Mouse (Mus musculus): ENCODE results near the gene Kif1a. TPM values are rescaled to one million over a fixed set of nuclear protein-coding genes. Genes with fewer than 3 reads are reported as not detected.

Kif1a gene
- 15.2 and 18.3 TPM in 2 replicates for polyA plus RNA-seq (2015; fragmentation: Nextera tagmentation; extraction: Ambion mirVana)

- peaks cover 39% of the 10 kb centered on the region for H3K27me3 ChIP-seq (replicated peaks)
- H3K9ac ChIP-seq = peak within 1 kb of the TSS; percentile 32; the same call in 1 of the 2 replicates
- peak; percentile 38; the same call in 1 of the 2 replicates for ATAC-seq (ENCODE audit: insufficient read depth, low FRiP score, low read depth)
- H3K4me2 ChIP-seq = peak within 1 kb of the TSS; percentile 95
- H3K4me3 ChIP-seq (replicated peaks) = peak within 1 kb of the TSS; percentile 50
- H3K9me3 ChIP-seq = no peaks in the 10 kb centered on the region
- H3K4me1 ChIP-seq = peaks cover 18% of the 10 kb centered on the region
- no peak within 1 kb of the TSS for H3K27ac ChIP-seq
- no peaks in the 10 kb centered on the region for H3K36me3 ChIP-seq
- WGBS = 1% methylated on average over 39 of the region's 39 CpGs
Measured at GRCm38 (mm10) chr1:93101571-93102061, at the start of gene Kif1a. TSS of gene Kif1a (minus strand) at chr1:93101951.

GRCm38 (mm10) chr1:93150907-93151661 lies 49.3 kb upstream of the Kif1a start:
- ATAC-seq (ENCODE audit: insufficient read depth, low FRiP score, low read depth) = no peak

GRCm38 (mm10) chr1:93144176-93144575 lies 42.4 kb upstream of the Kif1a start:
- Histone ChIP-seq H3K9me3 (no peaks in the 10 kb centered on the region), H3K4me1 (no peaks in the 10 kb centered on the region), H3K9ac (no peak overlapping the region), H3K4me3 (replicated peaks) (no peak overlapping the region), H3K27me3 (replicated peaks) (no peaks in the 10 kb centered on the region), H3K36me3 (no peaks in the 10 kb centered on the region), H3K27ac (no peak overlapping the region), H3K4me2 (no peak overlapping the region)
- WGBS = 79% methylated on average over 9 of the region's 9 CpGs
- no peak for ATAC-seq (ENCODE audit: insufficient read depth, low FRiP score, low read depth)

More at GRCm38 (mm10) chr1:93150907-93151661, 49.3 kb upstream of the Kif1a start:
- WGBS = 60% methylated on average over 2 of the region's 2 CpGs
- Histone ChIP-seq H3K4me1 (no peaks in the 10 kb centered on the region), H3K27me3 (replicated peaks) (no peaks in the 10 kb centered on the region), H3K9me3 (no peaks in the 10 kb centered on the region), H3K9ac (no peak overlapping the region), H3K4me2 (no peak overlapping the region), H3K36me3 (no peaks in the 10 kb centered on the region), H3K27ac (no peak overlapping the region), H3K4me3 (replicated peaks) (no peak overlapping the region)

GRCm38 (mm10) chr1:93142871-93143270 lies 41.1 kb upstream of the Kif1a start:
- H3K36me3 ChIP-seq = no peaks in the 10 kb centered on the region
- no peaks in the 10 kb centered on the region for H3K4me1 ChIP-seq
- H3K4me2 ChIP-seq = no peak overlapping the region
- no peaks in the 10 kb centered on the region for H3K27me3 ChIP-seq (replicated peaks)
- H3K9ac ChIP-seq = no peak overlapping the region
- no peak overlapping the region for H3K27ac ChIP-seq
- ATAC-seq (ENCODE audit: insufficient read depth, low FRiP score, low read depth) = no peak
- no peak overlapping the region for H3K4me3 ChIP-seq (replicated peaks)
- 88% methylated on average over 1 of the region's 1 CpGs for WGBS
- H3K9me3 ChIP-seq = no peaks in the 10 kb centered on the region

GRCm38 (mm10) chr1:93139713-93140112 lies 38.0 kb upstream of the Kif1a start:
- no peaks in the 10 kb centered on the region for H3K4me1 ChIP-seq
- ATAC-seq (ENCODE audit: insufficient read depth, low FRiP score, low read depth) = no peak
- H3K27ac ChIP-seq = no peak overlapping the region
- no peak overlapping the region for H3K9ac ChIP-seq
- no peak overlapping the region for H3K4me2 ChIP-seq
- no peaks in the 10 kb centered on the region for H3K27me3 ChIP-seq (replicated peaks)
- WGBS = 74% methylated on average over 7 of the region's 7 CpGs
- no peaks in the 10 kb centered on the region for H3K36me3 ChIP-seq
- no peaks in the 10 kb centered on the region for H3K9me3 ChIP-seq
- no peak overlapping the region for H3K4me3 ChIP-seq (replicated peaks)

GRCm38 (mm10) chr1:93138534-93138933 lies 36.8 kb upstream of the Kif1a start:
- peak; percentile 65 for ATAC-seq (ENCODE audit: insufficient read depth, low FRiP score, low read depth)
- Histone ChIP-seq H3K27ac (no peak overlapping the region), H3K36me3 (no peaks in the 10 kb centered on the region), H3K4me2 (no peak overlapping the region), H3K9ac (no peak overlapping the region), H3K9me3 (no peaks in the 10 kb centered on the region), H3K4me1 (no peaks in the 10 kb centered on the region), H3K27me3 (replicated peaks) (no peaks in the 10 kb centered on the region), H3K4me3 (replicated peaks) (no peak overlapping the region)
- whole genome bisulfite sequencing = 63% methylated on average over 6 of the region's 6 CpGs

GRCm38 (mm10) chr1:93135036-93135526 lies 33.3 kb upstream of the Kif1a start, which contains the start of gene Agxt:
TSS of gene Agxt (plus strand) at chr1:93135240.
- H3K4me3 ChIP-seq (replicated peaks) = no peak within 1 kb of the TSS
- no peaks in the 10 kb centered on the region for H3K4me1 ChIP-seq
- no peak for ATAC-seq (ENCODE audit: insufficient read depth, low FRiP score, low read depth)
- no peak within 1 kb of the TSS for H3K4me2 ChIP-seq
- H3K9me3 ChIP-seq = no peaks in the 10 kb centered on the region
- H3K36me3 ChIP-seq = no peaks in the 10 kb centered on the region
- H3K27me3 ChIP-seq (replicated peaks) = no peaks in the 10 kb centered on the region
- WGBS = 80% methylated on average over 12 of the region's 12 CpGs
- H3K27ac ChIP-seq = no peak within 1 kb of the TSS
- H3K9ac ChIP-seq = no peak within 1 kb of the TSS

- Histone ChIP-seq H3K27ac (no peak overlapping the region), H3K9ac (no peak overlapping the region), H3K4me1 (no peaks in the 10 kb centered on the region), H3K4me2 (no peak overlapping the region), H3K27me3 (replicated peaks) (no peaks in the 10 kb centered on the region), H3K9me3 (no peaks in the 10 kb centered on the region), H3K36me3 (no peaks in the 10 kb centered on the region), H3K4me3 (replicated peaks) (no peak overlapping the region)
- 50% methylated on average over 8 of the region's 8 CpGs for WGBS
- ATAC-seq (ENCODE audit: insufficient read depth, low FRiP score, low read depth) = no peak
Measured at GRCm38 (mm10) chr1:93132676-93133075, 30.9 kb upstream of the Kif1a start.

- 54% methylated on average over 10 of the region's 10 CpGs for WGBS
- Histone ChIP-seq H3K27ac (no peak overlapping the region), H3K4me1 (no peaks in the 10 kb centered on the region), H3K36me3 (no peaks in the 10 kb centered on the region), H3K27me3 (replicated peaks) (no peaks in the 10 kb centered on the region), H3K4me2 (no peak overlapping the region), H3K9me3 (no peaks in the 10 kb centered on the region), H3K4me3 (replicated peaks) (no peak overlapping the region), H3K9ac (no peak overlapping the region)
- peak; percentile 59 for ATAC-seq (ENCODE audit: insufficient read depth, low FRiP score, low read depth)
Measured at GRCm38 (mm10) chr1:93130242-93130983, 28.7 kb upstream of the Kif1a start.

GRCm38 (mm10) chr1:93128710-93129349 lies 27.1 kb upstream of the Kif1a start:
- no peak overlapping the region for H3K4me2 ChIP-seq
- no peaks in the 10 kb centered on the region for H3K9me3 ChIP-seq
- peaks cover 2% of the 10 kb centered on the region for H3K4me1 ChIP-seq
- 23% methylated on average over 6 of the region's 6 CpGs for WGBS
- 0 out of 2 replicates have a peak, but pooled peaks have one; percentile 28 for ATAC-seq (ENCODE audit: insufficient read depth, low FRiP score, low read depth)
- no peak overlapping the region for H3K9ac ChIP-seq
- no peaks in the 10 kb centered on the region for H3K36me3 ChIP-seq
- H3K27me3 ChIP-seq (replicated peaks) = no peaks in the 10 kb centered on the region
- H3K4me3 ChIP-seq (replicated peaks) = no peak overlapping the region
- no peak overlapping the region for H3K27ac ChIP-seq

- no peak for ATAC-seq (ENCODE audit: insufficient read depth, low FRiP score, low read depth)
- peaks cover 5% of the 10 kb centered on the region for H3K4me1 ChIP-seq
- H3K36me3 ChIP-seq = no peaks in the 10 kb centered on the region
- H3K9ac ChIP-seq = no peak overlapping the region
- no peak overlapping the region for H3K4me2 ChIP-seq
- no peaks in the 10 kb centered on the region for H3K27me3 ChIP-seq (replicated peaks)
- 75% methylated on average over 8 of the region's 8 CpGs for WGBS
- H3K27ac ChIP-seq = no peak overlapping the region
- H3K4me3 ChIP-seq (replicated peaks) = no peak overlapping the region
- H3K9me3 ChIP-seq = no peaks in the 10 kb centered on the region
Measured at GRCm38 (mm10) chr1:93128209-93128608, 26.5 kb upstream of the Kif1a start.

All from stomach, embryonic 15.5 days (tissue).